Mouse (Mus musculus) layer of hippocampus, adult 9-10 months (tissue): ENCODE measurements around the gene Gm20388.

ENCODE experiments used
- DNase-seq: peaks from one replicate; pipeline ENCODE4 v3.0.0; 2022; ENCODE audit warnings: low spot score

Gene Gm20388

GRCm38 (mm10) chr8:123341040-123342015 lies 3430.7 kb downstream of the Gm20388 start:
- DNase-seq: no peak

GRCm38 (mm10) chr8:123342253-123342652 lies 3431.6 kb downstream of the Gm20388 start:
- no peak for DNase-seq

GRCm38 (mm10) chr8:123342911-123343310 lies 3432.3 kb downstream of the Gm20388 start:
- DNase-seq: no peak

- no peak for DNase-seq
These were observed 3432.8 kb downstream of the Gm20388 start for GRCm38 (mm10) chr8:123343422-123343821.

GRCm38 (mm10) chr8:123345135-123345534 lies 3434.5 kb downstream of the Gm20388 start:
- no peak for DNase-seq

GRCm38 (mm10) chr8:123345856-123346255 lies 3435.2 kb downstream of the Gm20388 start:
- no peak for DNase-seq

- DNase-seq: no peak
These were observed 3436.7 kb downstream of the Gm20388 start for GRCm38 (mm10) chr8:123347293-123347692.

- no peak for DNase-seq
These were observed 3437.7 kb downstream of the Gm20388 start for GRCm38 (mm10) chr8:123348237-123348843.

GRCm38 (mm10) chr8:123349073-123349472 lies 3438.4 kb downstream of the Gm20388 start:
- no peak for DNase-seq

GRCm38 (mm10) chr8:123352118-123352517 lies 3441.5 kb downstream of the Gm20388 start:
- no peak for DNase-seq

GRCm38 (mm10) chr8:123352786-123353185 lies 3442.1 kb downstream of the Gm20388 start:
- DNase-seq: no peak

- no peak for DNase-seq
These were observed 3442.6 kb downstream of the Gm20388 start for GRCm38 (mm10) chr8:123353216-123353615.

- peak; percentile 80 for DNase-seq
These were observed 3450.6 kb downstream of the Gm20388 start for GRCm38 (mm10) chr8:123361082-123361739.

GRCm38 (mm10) chr8:123373403-123374238 lies 3463.0 kb downstream of the Gm20388 start, which contains the start of gene Tcf25:
TSS of gene Tcf25 (plus strand) at chr8:123373753.
- DNase-seq: peak; percentile 87

GRCm38 (mm10) chr8:123374239-123374578 lies 3463.6 kb downstream of the Gm20388 start:
- peak; percentile 76 for DNase-seq

- DNase-seq: no peak
These were observed 3465.1 kb downstream of the Gm20388 start for GRCm38 (mm10) chr8:123375701-123376100.

- no peak for DNase-seq
These were observed 3465.5 kb downstream of the Gm20388 start for GRCm38 (mm10) chr8:123376106-123376505.

GRCm38 (mm10) chr8:123381711-123382110 lies 3471.1 kb downstream of the Gm20388 start:
- no peak for DNase-seq

GRCm38 (mm10) chr8:123382516-123382915 lies 3471.9 kb downstream of the Gm20388 start:
- no peak for DNase-seq

GRCm38 (mm10) chr8:123384883-123385540 lies 3474.4 kb downstream of the Gm20388 start:
- no peak for DNase-seq

GRCm38 (mm10) chr8:123387041-123387440 lies 3476.4 kb downstream of the Gm20388 start:
- no peak for DNase-seq
